ENCODE assay signal across 8 mouse cellular contexts in the genomic region with DNA sequence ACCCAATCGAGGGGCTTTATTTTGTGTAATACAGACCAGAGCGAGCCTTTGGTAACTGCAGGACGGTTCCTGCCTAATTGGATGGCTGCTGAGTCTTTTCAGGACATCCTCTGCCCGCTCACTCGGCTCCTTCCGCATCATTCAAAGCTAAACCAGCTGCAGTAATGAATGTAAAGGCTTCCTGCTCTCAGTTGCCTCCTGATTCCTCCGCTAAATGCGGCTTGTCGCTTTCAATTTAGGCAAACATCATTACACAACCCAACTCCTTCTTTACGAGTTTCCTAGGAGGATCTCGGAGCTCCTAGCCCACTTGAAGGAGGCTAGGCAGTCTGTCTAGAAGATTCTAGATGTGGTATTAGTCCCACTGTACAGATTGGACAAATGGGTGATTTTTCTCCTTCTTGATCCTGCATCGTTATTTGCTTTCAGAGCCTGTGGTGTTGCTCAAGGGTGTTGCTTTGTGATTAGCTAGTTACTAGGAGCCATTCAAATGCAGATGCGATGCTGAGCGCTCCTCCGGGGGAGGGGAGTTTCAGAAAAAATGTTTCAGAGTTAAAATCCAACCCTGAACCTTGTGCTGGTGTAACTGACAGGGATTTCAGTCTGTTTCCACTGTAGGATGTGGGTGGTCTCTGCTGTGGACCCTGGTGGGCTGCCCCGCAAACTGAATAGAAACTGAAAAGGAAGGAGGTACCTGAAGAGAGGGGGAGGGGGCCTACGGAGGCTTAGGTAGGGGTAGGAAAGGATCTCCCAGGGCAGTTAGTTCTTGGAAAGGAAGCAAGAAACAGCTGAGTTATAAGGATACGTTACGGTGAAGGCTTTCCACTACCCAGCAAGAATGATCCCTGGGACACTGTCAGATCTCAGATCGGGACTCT. TPM values are rescaled to one million over a fixed set of nuclear protein-coding genes. Genes with fewer than 3 reads are reported as not detected.
DNase-seq lines count a peak whose midpoint lies in the region; ATAC-seq and TF ChIP-seq lines count a peak whose summit lies in the region.
"Had no signal": no experiment of that assay in that cellular context is flagged by ENCODE, and none has a peak within 500 bp of the region (broad histone marks: within the 10 kb centered on the region; RNA-seq: fewer than 3 reads in every experiment).

No protein-coding gene starts in this region.

- no peak for TF ChIP-seq POLR2A in cerebellum, adult 2 months (IDR thresholded peaks at IDR 0.05; ENCODE audit: borderline replicate concordance, insufficient read depth, low read length)

- H3K4me1 ChIP-seq in megakaryocyte, embryonic 14.5 days = no peaks in the 10 kb centered on the region
- peaks cover 35% of the 10 kb centered on the region for H3K4me1 ChIP-seq in embryonic facial prominence, embryonic 13.5 days
- peaks cover 16% of the 10 kb centered on the region for H3K4me1 ChIP-seq in limb, embryonic 11.5 days (ENCODE audit: control insufficient read depth, insufficient read depth, low read length)
- no peaks in the 10 kb centered on the region for H3K4me1 ChIP-seq in cerebellum, adult 2 months (ENCODE audit: control insufficient read depth, insufficient read depth, low read length)

- H3K27me3 ChIP-seq in megakaryocyte, embryonic 14.5 days (replicated peaks) = peaks cover 6% of the 10 kb centered on the region
- H3K27me3 ChIP-seq in embryonic facial prominence, embryonic 13.5 days = peaks cover 30% of the 10 kb centered on the region; the same call in 1 of the 2 replicates
- H3K27me3 ChIP-seq in limb, embryonic 11.5 days (ENCODE audit: control insufficient read depth, insufficient read depth, low read length) = peaks cover 2% of the 10 kb centered on the region; the same call in 1 of the 2 replicates
- no peaks in the 10 kb centered on the region for H3K27me3 ChIP-seq in cerebellum, adult 2 months (ENCODE audit: control insufficient read depth, insufficient read depth, low read length)

- H3K27ac ChIP-seq in embryonic facial prominence, embryonic 13.5 days = 0 out of 2 replicates have a peak overlapping the region, but pooled peaks have one; percentile 28
- no peak overlapping the region for H3K27ac ChIP-seq in limb, embryonic 11.5 days (replicated peaks; ENCODE audit: low read depth, low read length)
- no peak overlapping the region for H3K27ac ChIP-seq in cerebellum, adult 2 months (ENCODE audit: insufficient read depth, low read length)

- 4% methylated on average over 20 of the region's 20 CpGs for whole genome bisulfite sequencing in embryonic facial prominence, embryonic 13.5 days
- 4% methylated on average over 20 of the region's 20 CpGs for WGBS in limb, embryonic 11.5 days
- WGBS in cerebellum, adult 2 months = 16% methylated on average over 20 of the region's 20 CpGs

- peak; percentile 62 for DNase-seq in limb, embryonic 11.5 days (ENCODE audit: low spot score)
- no peak for DNase-seq in cerebellum, adult 2 months
- DNase-seq in gastrocnemius, postnatal 4 days (ENCODE audit: low spot score in 2 of 2) = no peak
- no peak for DNase-seq in urinary bladder, postnatal 36 days (ENCODE audit: low spot score in 2 of 2)
- DNase-seq: adrenal gland, adult 8-10 months had no signal

- peak overlapping the region; percentile 12 for H3K4me3 ChIP-seq in megakaryocyte, embryonic 14.5 days (replicated peaks)
- peak overlapping the region; percentile 13 for H3K4me3 ChIP-seq in embryonic facial prominence, embryonic 13.5 days
- H3K4me3 ChIP-seq in limb, embryonic 11.5 days (ENCODE audit: low read depth, low read length) = no peak overlapping the region
- H3K4me3 ChIP-seq in cerebellum, adult 2 months (replicated peaks; ENCODE audit: insufficient read depth, low read depth, low read length) = no peak overlapping the region

- TF ChIP-seq CTCF in cerebellum, adult 2 months (IDR thresholded peaks at IDR 0.05; ENCODE audit: borderline replicate concordance, insufficient read depth, low read depth, low read length) = no peak

- H3K9me3 ChIP-seq in megakaryocyte, embryonic 14.5 days = peaks cover 3% of the 10 kb centered on the region; the same call in 1 of the 2 replicates
- H3K9me3 ChIP-seq in embryonic facial prominence, embryonic 13.5 days = no peaks in the 10 kb centered on the region
- no peaks in the 10 kb centered on the region for H3K9me3 ChIP-seq in limb, embryonic 11.5 days (ENCODE audit: control insufficient read depth, low read length)

- 0 out of 2 replicates have a peak overlapping the region, but pooled peaks have one; percentile 6 for H3K9ac ChIP-seq in embryonic facial prominence, embryonic 13.5 days
- H3K9ac ChIP-seq in limb, embryonic 11.5 days (ENCODE audit: low read length) = no peak overlapping the region

- peak overlapping the region; percentile 48 for H3K4me2 ChIP-seq in embryonic facial prominence, embryonic 13.5 days
- H3K4me2 ChIP-seq in limb, embryonic 11.5 days (ENCODE audit: low read depth, severe bottlenecking) = peak overlapping the region; percentile 37

- no peak for ATAC-seq in megakaryocyte, adult 5-6 weeks (ENCODE audit: poor library complexity, severe bottlenecking)
- no peak for ATAC-seq in embryonic facial prominence, embryonic 13.5 days (ENCODE audit: insufficient number of reproducible peaks, insufficient read depth, low FRiP score, low TSS enrichment, low read depth)
- peak; percentile 44; the same call in 1 of the 2 replicates for ATAC-seq in limb, embryonic 11.5 days (ENCODE audit: insufficient number of reproducible peaks, low FRiP score, low TSS enrichment, low read depth)

- H3K36me3 ChIP-seq in megakaryocyte, embryonic 14.5 days (replicated peaks; ENCODE audit: low read length) = no peaks in the 10 kb centered on the region
- H3K36me3 ChIP-seq in embryonic facial prominence, embryonic 13.5 days = no peaks in the 10 kb centered on the region
- no peaks in the 10 kb centered on the region for H3K36me3 ChIP-seq in limb, embryonic 11.5 days (ENCODE audit: control insufficient read depth, insufficient read depth, low read length)

RNA-seq across cellular contexts. Expression of gene Cryz, which starts 48.7 kb away (rescaled TPM):
- polyA plus RNA-seq in megakaryocyte, embryonic 14.5 days (2012; ENCODE audit: insufficient read depth, low replicate concordance) = 1.9 and 5.4 TPM in 2 replicates
- 0.93 and 1.0 TPM in 2 replicates for total RNA-seq in megakaryocyte, adult 5-6 weeks (2015)
- total RNA-seq in megakaryocyte, adult 5-6 weeks (2017) = 1.3 and 3.7 TPM in 2 replicates
- 22.4 and 23.7 TPM in 2 replicates for polyA plus RNA-seq in embryonic facial prominence, embryonic 13.5 days (2015; fragmentation: Nextera tagmentation; extraction: Ambion mirVana)
- polyA plus RNA-seq in limb, embryonic 11.5 days (2014; fragmentation: Nextera tagmentation; extraction: Ambion mirVana) = 29.0 and 29.2 TPM in 2 replicates
- polyA plus RNA-seq in cerebellum, adult 2 months (2012; rRNA removed) = 12.9 and 17.1 TPM in 2 replicates
- 10 to 100 TPM; 12.9 to 13.0 TPM for total RNA-seq in gastrocnemius, postnatal 4 days (2021)

RNA-seq across cellular contexts. Expression of gene Tyw3, which starts 49.1 kb away (rescaled TPM):
- 1.3 TPM in 1 of 2 replicates, not detected in the other for polyA plus RNA-seq in megakaryocyte, embryonic 14.5 days (2012; ENCODE audit: insufficient read depth, low replicate concordance)
- total RNA-seq in megakaryocyte, adult 5-6 weeks (2015) = 1.6 and 2.2 TPM in 2 replicates
- total RNA-seq in megakaryocyte, adult 5-6 weeks (2017) = 1.9 and 2.7 TPM in 2 replicates
- polyA plus RNA-seq in embryonic facial prominence, embryonic 13.5 days (2015; fragmentation: Nextera tagmentation; extraction: Ambion mirVana) = 16.7 and 19.8 TPM in 2 replicates
- 20.0 and 22.4 TPM in 2 replicates for polyA plus RNA-seq in limb, embryonic 11.5 days (2014; fragmentation: Nextera tagmentation; extraction: Ambion mirVana)
- 21.6 and 26.4 TPM in 2 replicates for polyA plus RNA-seq in cerebellum, adult 2 months (2012; rRNA removed)
- 1 to 10 TPM; 5.2 to 5.7 TPM for total RNA-seq in gastrocnemius, postnatal 4 days (2021)

Comparison
In these comparisons a context has a peak if more than half of its experiments do, and no peak if none do; other contexts are left out.
1. H3K4me3 ChIP-seq: peak in megakaryocyte, embryonic 14.5 days (single experiment) and embryonic facial prominence, embryonic 13.5 days (single experiment); none in limb, embryonic 11.5 days (single experiment) and cerebellum, adult 2 months (single experiment).